Mouse (Mus musculus): ENCODE data around the gene Apba2.

The Apba2 gene

DNA sequence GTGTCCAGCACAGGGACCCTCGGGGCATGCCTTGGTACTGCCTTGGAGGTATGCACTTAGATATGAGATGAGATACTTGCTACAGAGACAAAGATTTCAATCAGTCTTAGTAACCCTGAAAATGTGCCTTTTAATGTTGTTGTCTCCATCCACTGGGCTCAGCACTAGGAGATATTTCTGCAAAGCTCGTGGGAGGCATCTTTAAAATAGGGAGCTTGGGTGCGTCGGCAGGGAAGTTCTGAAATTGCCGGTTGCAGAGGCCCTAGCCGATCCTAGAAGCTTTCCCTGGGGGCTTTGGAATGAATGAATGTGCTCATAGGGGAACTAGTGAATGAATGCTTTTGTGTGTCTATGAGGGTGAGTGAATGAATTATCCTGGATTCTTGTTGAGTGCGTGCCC, 242.1 kb downstream of the Apba2 start:
- no peak for TF ChIP-seq GATA4 (IDR thresholded peaks at IDR 0.05; ENCODE audit: insufficient replicate concordance, low read length)

DNA sequence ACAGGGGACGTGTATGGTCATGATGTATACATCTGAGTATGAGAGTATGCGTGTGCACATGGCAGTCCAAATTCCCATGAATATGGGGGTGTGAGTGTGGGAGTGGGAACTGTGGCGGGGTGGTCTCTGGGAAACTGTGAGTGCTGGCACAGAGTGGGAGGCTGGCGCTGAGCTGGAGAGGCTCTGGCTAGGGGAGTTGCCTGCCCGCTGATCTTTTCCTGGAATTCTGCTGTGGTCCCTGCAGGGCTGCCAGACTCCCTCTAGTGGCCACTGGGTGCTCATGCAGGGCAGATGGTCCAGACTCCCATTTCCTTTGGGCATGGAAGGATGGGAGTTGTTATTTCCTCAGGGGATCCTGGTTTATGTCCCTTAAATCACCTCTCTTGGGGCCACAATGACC, 250.0 kb downstream of the Apba2 start:
- no peak for TF ChIP-seq GATA4 (IDR thresholded peaks at IDR 0.05; ENCODE audit: insufficient replicate concordance, low read length)

GRCm38 (mm10) chr7:64752133-64752532, 250.6 kb downstream of the Apba2 start:
- TF ChIP-seq GATA4 (IDR thresholded peaks at IDR 0.05; ENCODE audit: insufficient replicate concordance, low read length) = no peak

DNA sequence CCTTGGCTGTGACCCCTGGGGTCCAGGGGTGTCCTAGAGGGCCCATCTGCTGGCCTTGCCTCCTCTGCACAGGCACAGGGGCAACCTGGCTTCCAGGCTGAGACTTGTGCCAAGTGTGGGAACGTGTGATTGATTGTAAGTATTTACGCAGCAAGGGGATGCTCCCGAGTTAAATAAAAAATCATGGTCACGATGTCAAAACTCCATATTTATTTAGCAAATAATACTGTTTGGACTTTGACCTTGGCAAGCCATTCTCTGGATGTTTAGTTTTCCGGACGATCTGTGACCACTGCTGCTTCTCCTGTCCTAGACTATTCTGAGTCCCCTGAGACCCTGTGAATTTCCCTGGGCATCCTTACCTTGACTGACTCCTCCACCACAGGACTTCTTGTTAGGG, 252.2 kb downstream of the Apba2 start:
- no peak for TF ChIP-seq GATA4 (IDR thresholded peaks at IDR 0.05; ENCODE audit: insufficient replicate concordance, low read length)

DNA sequence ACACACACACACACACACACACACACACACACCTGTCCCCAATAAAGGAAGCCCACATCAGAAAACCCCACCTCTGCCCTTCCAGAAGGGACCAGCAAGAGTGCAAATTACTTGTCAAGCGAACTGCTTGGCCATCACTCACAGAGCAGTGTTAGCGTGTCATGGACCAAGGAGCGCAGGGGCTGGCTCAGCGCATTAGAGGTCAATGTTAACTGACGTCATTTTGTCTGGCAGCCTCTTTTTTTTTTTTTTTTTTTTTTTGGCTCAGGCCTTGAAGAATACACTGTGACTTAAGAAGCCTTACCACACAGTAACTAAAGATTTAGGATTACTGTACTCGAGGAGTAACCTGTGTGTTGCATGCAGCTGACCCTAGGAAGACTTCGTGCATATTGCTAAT, 252.7 kb downstream of the Apba2 start:
- TF ChIP-seq GATA4 (IDR thresholded peaks at IDR 0.05; ENCODE audit: insufficient replicate concordance, low read length) = no peak

DNA sequence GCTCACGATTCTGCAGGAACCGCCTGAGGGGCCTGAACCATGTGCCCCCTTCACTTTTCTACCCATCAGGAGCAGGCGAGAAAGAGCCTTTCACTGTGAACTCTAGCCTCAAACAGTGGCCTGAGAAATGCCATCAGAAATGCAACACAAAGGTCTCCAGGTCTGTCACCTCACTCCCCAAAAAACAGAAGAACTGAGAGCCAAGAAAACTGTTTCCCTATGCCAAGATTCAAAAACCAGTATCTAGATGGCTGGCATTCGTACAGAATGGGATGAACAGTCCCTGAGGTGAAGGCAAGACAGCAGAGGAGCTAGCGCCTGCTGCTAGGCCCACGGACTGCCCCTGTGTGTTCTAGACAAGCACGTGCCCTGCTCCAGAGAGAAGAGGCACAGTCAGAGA, 253.6 kb downstream of the Apba2 start:
- no peak for TF ChIP-seq GATA4 (IDR thresholded peaks at IDR 0.05; ENCODE audit: insufficient replicate concordance, low read length)

DNA sequence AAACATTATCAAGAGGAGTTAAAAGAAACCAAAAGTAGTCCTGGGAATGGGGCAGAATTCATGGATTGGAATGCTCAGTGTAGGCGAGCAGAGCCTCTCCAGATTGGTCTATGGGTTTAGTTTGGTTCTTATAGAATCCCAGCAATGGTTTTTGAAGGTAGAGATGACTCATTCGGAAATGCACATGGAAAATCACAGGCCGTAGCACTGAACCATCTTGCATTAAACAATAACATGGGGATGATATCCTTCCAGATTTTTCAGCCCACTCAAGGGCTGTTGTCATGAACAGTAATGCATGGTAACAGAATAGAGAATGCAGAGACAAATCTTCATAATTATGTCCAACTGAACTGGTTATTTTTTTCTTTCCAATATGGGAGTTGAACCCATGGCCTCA, 264.1 kb downstream of the Apba2 start:
- no peak for TF ChIP-seq GATA4 (IDR thresholded peaks at IDR 0.05; ENCODE audit: insufficient replicate concordance, low read length)

GRCm38 (mm10) chr7:64769768-64770167, 268.3 kb downstream of the Apba2 start:
- TF ChIP-seq GATA4 (IDR thresholded peaks at IDR 0.05; ENCODE audit: insufficient replicate concordance, low read length) = no peak

DNA sequence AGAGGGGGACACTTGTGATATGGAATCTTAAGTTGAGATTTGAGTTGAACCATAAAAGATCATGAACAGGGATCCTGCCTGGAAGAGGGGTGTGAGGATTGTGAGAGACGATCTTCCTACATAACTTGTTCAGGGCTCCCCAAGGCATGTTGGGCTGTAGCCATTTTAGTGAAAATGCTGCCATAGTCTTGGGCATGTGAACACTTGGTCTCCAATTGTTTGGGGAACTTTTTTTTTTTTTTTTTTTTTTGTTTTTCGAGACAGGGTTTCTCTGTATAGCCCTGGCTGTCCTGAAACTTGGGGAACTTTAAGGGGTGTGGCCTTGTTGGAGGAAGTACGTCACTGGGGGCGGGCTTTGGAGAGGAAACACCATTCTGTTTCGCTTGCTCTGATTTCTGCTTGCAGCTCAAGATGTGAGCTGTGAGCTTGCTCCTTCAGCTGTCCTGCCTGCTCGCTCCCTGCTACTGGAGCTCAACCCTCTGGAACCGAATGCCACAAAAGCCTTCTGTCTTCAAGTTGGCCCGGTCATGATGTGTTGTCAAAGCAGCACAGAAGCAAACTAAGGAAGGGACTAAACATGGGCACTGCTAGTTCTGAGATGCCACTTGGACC, 269.4 kb downstream of the Apba2 start:
- TF ChIP-seq GATA4 (IDR thresholded peaks at IDR 0.05; ENCODE audit: insufficient replicate concordance, low read length) = no peak

GRCm38 (mm10) chr7:64773465-64773864, 272.0 kb downstream of the Apba2 start:
- TF ChIP-seq GATA4 (IDR thresholded peaks at IDR 0.05; ENCODE audit: insufficient replicate concordance, low read length) = no peak

GRCm38 (mm10) chr7:64776708-64777489, 275.4 kb downstream of the Apba2 start:
- TF ChIP-seq GATA4 (IDR thresholded peaks at IDR 0.05; ENCODE audit: insufficient replicate concordance, low read length) = no peak

- no peak for TF ChIP-seq GATA4 (IDR thresholded peaks at IDR 0.05; ENCODE audit: insufficient replicate concordance, low read length)
Measured at GRCm38 (mm10) chr7:64779501-64779900, 278.0 kb downstream of the Apba2 start.

DNA sequence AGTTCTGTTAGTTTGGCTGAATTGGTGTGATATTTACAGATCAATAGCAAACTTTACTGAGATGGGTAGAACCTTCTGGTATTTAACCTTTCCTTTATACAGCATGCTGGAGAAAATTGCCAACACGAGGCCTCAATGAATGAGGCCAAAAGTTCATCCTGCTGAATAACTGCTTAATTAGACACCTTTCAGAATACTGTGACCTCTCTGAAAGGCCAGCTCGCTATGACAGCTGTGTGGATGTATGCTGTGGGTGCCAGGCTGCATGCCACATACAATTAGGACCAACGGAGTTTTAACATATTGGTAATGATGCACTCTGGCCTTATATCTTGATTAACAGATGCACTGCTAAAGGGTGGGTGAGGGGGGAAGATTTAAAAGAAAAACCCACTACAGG, 283.5 kb downstream of the Apba2 start:
- no peak for TF ChIP-seq GATA4 (IDR thresholded peaks at IDR 0.05; ENCODE audit: insufficient replicate concordance, low read length)

- TF ChIP-seq GATA4 (IDR thresholded peaks at IDR 0.05; ENCODE audit: insufficient replicate concordance, low read length) = no peak
Measured at GRCm38 (mm10) chr7:64791145-64791544, 289.6 kb downstream of the Apba2 start.

GRCm38 (mm10) chr7:64792031-64792430, 290.5 kb downstream of the Apba2 start:
- TF ChIP-seq GATA4 (IDR thresholded peaks at IDR 0.05; ENCODE audit: insufficient replicate concordance, low read length) = no peak

DNA sequence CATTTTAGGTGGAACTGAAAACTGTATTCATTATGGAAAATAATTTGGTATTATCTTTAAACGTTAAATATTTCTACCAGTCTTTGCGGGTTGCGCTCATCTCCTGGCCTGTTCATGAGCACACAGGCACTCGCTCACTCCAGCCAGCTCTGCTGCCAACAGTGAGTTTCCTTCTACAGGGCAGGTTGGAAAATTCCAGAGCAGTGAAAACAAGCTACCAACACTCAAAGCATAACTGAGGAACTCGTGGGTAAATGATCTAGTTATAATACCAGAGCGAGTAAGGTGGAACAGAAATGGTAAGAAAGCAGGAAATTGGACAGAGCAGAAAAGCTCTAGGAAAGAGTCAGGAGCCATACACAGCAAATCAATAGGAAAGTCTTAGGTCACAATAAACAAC, 294.0 kb downstream of the Apba2 start:
- no peak for TF ChIP-seq GATA4 (IDR thresholded peaks at IDR 0.05; ENCODE audit: insufficient replicate concordance, low read length)
